Mouse (Mus musculus): ENCODE results near the gene Hmx2. TPM values are rescaled to one million over a fixed set of nuclear protein-coding genes. Genes with fewer than 3 reads are reported as not detected.

Gene Hmx2
- polyA plus RNA-seq (2012; rRNA removed) = 8.6 and 8.8 TPM in 2 replicates

- WGBS = 2% methylated on average over 3 of the region's 3 CpGs
- no peaks in the 10 kb centered on the region for H3K36me3 ChIP-seq (ENCODE audit: control insufficient read depth, insufficient read depth, low read length)
- TF ChIP-seq POLR2A (IDR thresholded peaks at IDR 0.05; ENCODE audit: low read depth, low read length) = no peak
- TF ChIP-seq CTCF (conservative IDR thresholded peaks at IDR 0.05; ENCODE audit: insufficient read depth, insufficient read length, low read depth, low read length) = no peak
- no peak within 1 kb of the TSS for H3K27ac ChIP-seq (ENCODE audit: insufficient read depth, low read depth, low read length)
- no peak for DNase-seq
- H3K4me1 ChIP-seq (ENCODE audit: control insufficient read depth, insufficient read depth, low read length) = no peaks in the 10 kb centered on the region; the same call in 1 of the 2 replicates
- H3K4me3 ChIP-seq (ENCODE audit: insufficient read depth, low read depth, low read length) = no peak within 1 kb of the TSS
- H3K27me3 ChIP-seq (replicated peaks; ENCODE audit: control insufficient read depth, insufficient read depth, low read length) = peaks cover 14% of the 10 kb centered on the region
Measured at GRCm38 (mm10) chr7:131548473-131548872, at the start of gene Hmx2. Hmx2 (plus strand) TSS chr7:131548773.

- Histone ChIP-seq H3K36me3 (ENCODE audit: control insufficient read depth, insufficient read depth, low read length) (no peaks in the 10 kb centered on the region), H3K27me3 (replicated peaks; ENCODE audit: control insufficient read depth, insufficient read depth, low read length) (no peaks in the 10 kb centered on the region), H3K27ac (ENCODE audit: insufficient read depth, low read depth, low read length) (no peak overlapping the region), H3K4me1 (ENCODE audit: control insufficient read depth, insufficient read depth, low read length) (no peaks in the 10 kb centered on the region), H3K4me3 (ENCODE audit: insufficient read depth, low read depth, low read length) (no peak overlapping the region)
- TF ChIP-seq CTCF (conservative IDR thresholded peaks at IDR 0.05; ENCODE audit: insufficient read depth, insufficient read length, low read depth, low read length) (no peak), POLR2A (IDR thresholded peaks at IDR 0.05; ENCODE audit: low read depth, low read length) (no peak)
- WGBS = 64% methylated on average over 2 of the region's 2 CpGs
- DNase-seq = no peak
Measured at GRCm38 (mm10) chr7:131503739-131504138, 44.8 kb upstream of the Hmx2 start.

GRCm38 (mm10) chr7:131539979-131540378, 8.6 kb upstream of the Hmx2 start:
- peak; percentile 85 for DNase-seq
- Histone ChIP-seq H3K27ac (ENCODE audit: insufficient read depth, low read depth, low read length) (no peak overlapping the region), H3K4me1 (ENCODE audit: control insufficient read depth, insufficient read depth, low read length) (no peaks in the 10 kb centered on the region; the same call in 1 of the 2 replicates), H3K4me3 (ENCODE audit: insufficient read depth, low read depth, low read length) (no peak overlapping the region), H3K36me3 (ENCODE audit: control insufficient read depth, insufficient read depth, low read length) (no peaks in the 10 kb centered on the region), H3K27me3 (replicated peaks; ENCODE audit: control insufficient read depth, insufficient read depth, low read length) (peaks cover 19% of the 10 kb centered on the region)
- WGBS = 1% methylated on average over 7 of the region's 7 CpGs
- TF ChIP-seq CTCF (conservative IDR thresholded peaks at IDR 0.05; ENCODE audit: insufficient read depth, insufficient read length, low read depth, low read length) (peak; percentile 87), POLR2A (IDR thresholded peaks at IDR 0.05; ENCODE audit: low read depth, low read length) (no peak)

- Histone ChIP-seq H3K4me3 (ENCODE audit: insufficient read depth, low read depth, low read length) (no peak overlapping the region), H3K27ac (ENCODE audit: insufficient read depth, low read depth, low read length) (no peak overlapping the region), H3K27me3 (replicated peaks; ENCODE audit: control insufficient read depth, insufficient read depth, low read length) (peaks cover 19% of the 10 kb centered on the region), H3K36me3 (ENCODE audit: control insufficient read depth, insufficient read depth, low read length) (no peaks in the 10 kb centered on the region), H3K4me1 (ENCODE audit: control insufficient read depth, insufficient read depth, low read length) (no peaks in the 10 kb centered on the region; the same call in 1 of the 2 replicates)
- peak; percentile 23 for DNase-seq
- TF ChIP-seq CTCF (conservative IDR thresholded peaks at IDR 0.05; ENCODE audit: insufficient read depth, insufficient read length, low read depth, low read length) (no peak), POLR2A (IDR thresholded peaks at IDR 0.05; ENCODE audit: low read depth, low read length) (no peak)
- 3% methylated on average over 41 of the region's 41 CpGs for WGBS
Measured at GRCm38 (mm10) chr7:131541184-131542114, 7.1 kb upstream of the Hmx2 start.

GRCm38 (mm10) chr7:131542115-131542871, 6.3 kb upstream of the Hmx2 start, which contains the start of gene Hmx3:
Hmx3 (plus strand) TSS chr7:131542867.
- WGBS = 2% methylated on average over 64 of the region's 65 CpGs
- no peaks in the 10 kb centered on the region for H3K36me3 ChIP-seq (ENCODE audit: control insufficient read depth, insufficient read depth, low read length)
- H3K27me3 ChIP-seq (replicated peaks; ENCODE audit: control insufficient read depth, insufficient read depth, low read length) = peaks cover 19% of the 10 kb centered on the region
- H3K4me3 ChIP-seq (ENCODE audit: insufficient read depth, low read depth, low read length) = peak within 1 kb of the TSS; percentile 6; the same call in 1 of the 2 replicates
- TF ChIP-seq POLR2A (IDR thresholded peaks at IDR 0.05; ENCODE audit: low read depth, low read length) = no peak
- no peak for TF ChIP-seq CTCF (conservative IDR thresholded peaks at IDR 0.05; ENCODE audit: insufficient read depth, insufficient read length, low read depth, low read length)
- DNase-seq = peak; percentile 25
- H3K4me1 ChIP-seq (ENCODE audit: control insufficient read depth, insufficient read depth, low read length) = no peaks in the 10 kb centered on the region; the same call in 1 of the 2 replicates
- H3K27ac ChIP-seq (ENCODE audit: insufficient read depth, low read depth, low read length) = no peak within 1 kb of the TSS

GRCm38 (mm10) chr7:131542872-131543622, 5.5 kb upstream of the Hmx2 start:
- no peak for DNase-seq
- peaks cover 20% of the 10 kb centered on the region for H3K27me3 ChIP-seq (replicated peaks; ENCODE audit: control insufficient read depth, insufficient read depth, low read length)
- TF ChIP-seq POLR2A (IDR thresholded peaks at IDR 0.05; ENCODE audit: low read depth, low read length) (no peak), CTCF (conservative IDR thresholded peaks at IDR 0.05; ENCODE audit: insufficient read depth, insufficient read length, low read depth, low read length) (no peak)
- no peak overlapping the region for H3K27ac ChIP-seq (ENCODE audit: insufficient read depth, low read depth, low read length)
- H3K4me1 ChIP-seq (ENCODE audit: control insufficient read depth, insufficient read depth, low read length) = no peaks in the 10 kb centered on the region; the same call in 1 of the 2 replicates
- H3K4me3 ChIP-seq (ENCODE audit: insufficient read depth, low read depth, low read length) = no peak overlapping the region; the same call in 1 of the 2 replicates
- no peaks in the 10 kb centered on the region for H3K36me3 ChIP-seq (ENCODE audit: control insufficient read depth, insufficient read depth, low read length)
- WGBS = 2% methylated on average over 67 of the region's 71 CpGs

Measured in kidney, adult 2 months (tissue).